Mouse (Mus musculus): ENCODE measurements at regions not wholly inside any gene's neighbourhood (a gene's known extent, or its start where the extent isn't known, plus 50 kb on each side); places are given as distances from the start of the nearest gene placed in this dataset.
A peak's percentile ranks its signal among the peaks of the same experiment; 100 is the strongest.

GRCm38 (mm10) chr12:110020541-110021470 is 258.1 kb upstream of the Dio3 start:
- Histone ChIP-seq H3K36me3 (ENCODE audit: control insufficient read depth, insufficient read depth, low read length) (no peaks in the 10 kb centered on the region), H3K4me2 (ENCODE audit: low read depth, low read length) (no peak overlapping the region), H3K4me3 (ENCODE audit: low read depth, low read length) (no peak overlapping the region), H3K9me3 (ENCODE audit: control insufficient read depth, low read length) (no peaks in the 10 kb centered on the region; the same call in 1 of the 2 replicates), H3K27ac (ENCODE audit: low read depth, low read length) (no peak overlapping the region), H3K27me3 (ENCODE audit: control insufficient read depth, insufficient read depth, low read length) (no peaks in the 10 kb centered on the region), H3K9ac (replicated peaks; ENCODE audit: low read depth, low read length) (no peak overlapping the region), H3K4me1 (ENCODE audit: control insufficient read depth, insufficient read depth, low read length) (no peaks in the 10 kb centered on the region)
- ATAC-seq (ENCODE audit: low read depth): no peak
- WGBS: 64% methylated on average over 19 of the region's 19 CpGs

GRCm38 (mm10) chr12:110021690-110022089 is 257.2 kb upstream of the Dio3 start:
- Histone ChIP-seq H3K27ac (ENCODE audit: low read depth, low read length) (no peak overlapping the region), H3K4me2 (ENCODE audit: low read depth, low read length) (no peak overlapping the region), H3K4me3 (ENCODE audit: low read depth, low read length) (no peak overlapping the region), H3K36me3 (ENCODE audit: control insufficient read depth, insufficient read depth, low read length) (no peaks in the 10 kb centered on the region), H3K4me1 (ENCODE audit: control insufficient read depth, insufficient read depth, low read length) (peaks cover 3% of the 10 kb centered on the region; the same call in 1 of the 2 replicates), H3K9me3 (ENCODE audit: control insufficient read depth, low read length) (no peaks in the 10 kb centered on the region; the same call in 1 of the 2 replicates), H3K27me3 (ENCODE audit: control insufficient read depth, insufficient read depth, low read length) (no peaks in the 10 kb centered on the region), H3K9ac (replicated peaks; ENCODE audit: low read depth, low read length) (no peak overlapping the region)
- 91% methylated on average over 12 of the region's 12 CpGs for WGBS
- ATAC-seq (ENCODE audit: low read depth): no peak

- H3K36me3 ChIP-seq (ENCODE audit: control insufficient read depth, insufficient read depth, low read length): no peaks in the 10 kb centered on the region
- peaks cover 4% of the 10 kb centered on the region; the same call in 1 of the 2 replicates for H3K4me1 ChIP-seq (ENCODE audit: control insufficient read depth, insufficient read depth, low read length)
- WGBS: 58% methylated on average over 6 of the region's 6 CpGs
- no peak overlapping the region for H3K4me3 ChIP-seq (ENCODE audit: low read depth, low read length)
- H3K9me3 ChIP-seq (ENCODE audit: control insufficient read depth, low read length): no peaks in the 10 kb centered on the region; the same call in 1 of the 2 replicates
- H3K4me2 ChIP-seq (ENCODE audit: low read depth, low read length): no peak overlapping the region
- H3K9ac ChIP-seq (replicated peaks; ENCODE audit: low read depth, low read length): no peak overlapping the region
- no peaks in the 10 kb centered on the region for H3K27me3 ChIP-seq (ENCODE audit: control insufficient read depth, insufficient read depth, low read length)
- no peak overlapping the region for H3K27ac ChIP-seq (ENCODE audit: low read depth, low read length)
- no peak for ATAC-seq (ENCODE audit: low read depth)
These were observed 256.2 kb upstream of the Dio3 start for GRCm38 (mm10) chr12:110022631-110023030.

GRCm38 (mm10) chr12:110023192-110024101 is 255.4 kb upstream of the Dio3 start:
- no peak overlapping the region for H3K9ac ChIP-seq (replicated peaks; ENCODE audit: low read depth, low read length)
- ATAC-seq (ENCODE audit: low read depth): no peak
- WGBS: 74% methylated on average over 11 of the region's 11 CpGs
- no peak overlapping the region for H3K4me3 ChIP-seq (ENCODE audit: low read depth, low read length)
- H3K4me2 ChIP-seq (ENCODE audit: low read depth, low read length): no peak overlapping the region
- H3K4me1 ChIP-seq (ENCODE audit: control insufficient read depth, insufficient read depth, low read length): peaks cover 4% of the 10 kb centered on the region; the same call in 1 of the 2 replicates
- H3K27ac ChIP-seq (ENCODE audit: low read depth, low read length): no peak overlapping the region
- no peaks in the 10 kb centered on the region for H3K36me3 ChIP-seq (ENCODE audit: control insufficient read depth, insufficient read depth, low read length)
- H3K9me3 ChIP-seq (ENCODE audit: control insufficient read depth, low read length): no peaks in the 10 kb centered on the region
- no peaks in the 10 kb centered on the region for H3K27me3 ChIP-seq (ENCODE audit: control insufficient read depth, insufficient read depth, low read length)

GRCm38 (mm10) chr12:110024295-110024694 is 254.6 kb upstream of the Dio3 start:
- Histone ChIP-seq H3K27me3 (ENCODE audit: control insufficient read depth, insufficient read depth, low read length) (no peaks in the 10 kb centered on the region), H3K4me3 (ENCODE audit: low read depth, low read length) (no peak overlapping the region), H3K27ac (ENCODE audit: low read depth, low read length) (no peak overlapping the region), H3K9me3 (ENCODE audit: control insufficient read depth, low read length) (no peaks in the 10 kb centered on the region), H3K9ac (replicated peaks; ENCODE audit: low read depth, low read length) (no peak overlapping the region), H3K4me2 (ENCODE audit: low read depth, low read length) (no peak overlapping the region), H3K36me3 (ENCODE audit: control insufficient read depth, insufficient read depth, low read length) (no peaks in the 10 kb centered on the region), H3K4me1 (ENCODE audit: control insufficient read depth, insufficient read depth, low read length) (peaks cover 4% of the 10 kb centered on the region; the same call in 1 of the 2 replicates)
- ATAC-seq (ENCODE audit: low read depth): no peak
- WGBS: 78% methylated on average over 9 of the region's 9 CpGs

GRCm38 (mm10) chr12:110025171-110025570 is 253.7 kb upstream of the Dio3 start:
- ATAC-seq (ENCODE audit: low read depth): no peak
- no peak overlapping the region for H3K9ac ChIP-seq (replicated peaks; ENCODE audit: low read depth, low read length)
- H3K27ac ChIP-seq (ENCODE audit: low read depth, low read length): no peak overlapping the region
- no peak overlapping the region for H3K4me2 ChIP-seq (ENCODE audit: low read depth, low read length)
- no peaks in the 10 kb centered on the region for H3K27me3 ChIP-seq (ENCODE audit: control insufficient read depth, insufficient read depth, low read length)
- peaks cover 4% of the 10 kb centered on the region; the same call in 1 of the 2 replicates for H3K4me1 ChIP-seq (ENCODE audit: control insufficient read depth, insufficient read depth, low read length)
- 91% methylated on average over 7 of the region's 7 CpGs for WGBS
- no peak overlapping the region for H3K4me3 ChIP-seq (ENCODE audit: low read depth, low read length)
- H3K9me3 ChIP-seq (ENCODE audit: control insufficient read depth, low read length): no peaks in the 10 kb centered on the region
- H3K36me3 ChIP-seq (ENCODE audit: control insufficient read depth, insufficient read depth, low read length): no peaks in the 10 kb centered on the region

GRCm38 (mm10) chr12:110026033-110026750 is 252.7 kb upstream of the Dio3 start:
- Histone ChIP-seq H3K27ac (ENCODE audit: low read depth, low read length) (no peak overlapping the region), H3K9me3 (ENCODE audit: control insufficient read depth, low read length) (no peaks in the 10 kb centered on the region), H3K4me3 (ENCODE audit: low read depth, low read length) (no peak overlapping the region), H3K4me2 (ENCODE audit: low read depth, low read length) (no peak overlapping the region), H3K27me3 (ENCODE audit: control insufficient read depth, insufficient read depth, low read length) (no peaks in the 10 kb centered on the region), H3K4me1 (ENCODE audit: control insufficient read depth, insufficient read depth, low read length) (peaks cover 4% of the 10 kb centered on the region; the same call in 1 of the 2 replicates), H3K9ac (replicated peaks; ENCODE audit: low read depth, low read length) (no peak overlapping the region), H3K36me3 (ENCODE audit: control insufficient read depth, insufficient read depth, low read length) (no peaks in the 10 kb centered on the region)
- ATAC-seq (ENCODE audit: low read depth): peak; percentile 44
- WGBS: 23% methylated on average over 11 of the region's 11 CpGs

GRCm38 (mm10) chr12:110027345-110027744 is 251.5 kb upstream of the Dio3 start:
- Histone ChIP-seq H3K36me3 (ENCODE audit: control insufficient read depth, insufficient read depth, low read length) (no peaks in the 10 kb centered on the region), H3K27ac (ENCODE audit: low read depth, low read length) (no peak overlapping the region), H3K27me3 (ENCODE audit: control insufficient read depth, insufficient read depth, low read length) (no peaks in the 10 kb centered on the region), H3K4me1 (ENCODE audit: control insufficient read depth, insufficient read depth, low read length) (peaks cover 4% of the 10 kb centered on the region; the same call in 1 of the 2 replicates), H3K9me3 (ENCODE audit: control insufficient read depth, low read length) (no peaks in the 10 kb centered on the region), H3K4me2 (ENCODE audit: low read depth, low read length) (no peak overlapping the region), H3K9ac (replicated peaks; ENCODE audit: low read depth, low read length) (no peak overlapping the region), H3K4me3 (ENCODE audit: low read depth, low read length) (no peak overlapping the region)
- ATAC-seq (ENCODE audit: low read depth): no peak
- WGBS: 71% methylated on average over 6 of the region's 6 CpGs

All from neural tube, embryonic 14.5 days (tissue).